Mouse (Mus musculus) intestine, postnatal 0 days (tissue): ENCODE data around the gene Zbtb21. TPM values are rescaled to one million over a fixed set of nuclear protein-coding genes. Genes with fewer than 3 reads are reported as not detected.
"Not testable (repeated sequence)": the region's sequence is repeated elsewhere in the genome, so short reads cannot be mapped to it uniquely, and the experiment has no call there.

Source experiments
- ATAC-seq: fragments of 200-750 bp; cut with Nextera tagmentation; 2 replicates; pipeline ENCODE4 v1.8.0; 2017; ENCODE audit warnings: mild to moderate bottlenecking, moderate TSS enrichment, moderate library complexity
- H3K27ac ChIP-seq: fragments of 300-500 bp; sonication (generic); 2 replicates; pipeline ENCODE4 v1.5.1; 2014; ENCODE audit warnings: mild to moderate bottlenecking, low read depth, low read length, moderate library complexity
- H3K27me3 ChIP-seq: fragments of 300-500 bp; sonication (generic); replicated peaks from 2 replicates; pipeline ENCODE4 v1.6.1; 2014; ENCODE audit warnings: low read length, mixed read lengths; ENCODE audit not compliant: control insufficient read depth, insufficient read depth
- H3K36me3 ChIP-seq: fragments of 300-500 bp; sonication (generic); 2 replicates; pipeline ENCODE4 v1.6.1; 2014; ENCODE audit warnings: mild to moderate bottlenecking, moderate library complexity; ENCODE audit not compliant: control insufficient read depth, insufficient read depth
- H3K4me1 ChIP-seq: fragments of 300-500 bp; sonication (generic); replicated peaks from 2 replicates; pipeline ENCODE4 v1.6.1; 2014; ENCODE audit warnings: antibody characterized with exemption, low read length, mixed read lengths; ENCODE audit not compliant: control insufficient read depth, insufficient read depth
- H3K4me2 ChIP-seq: fragments of 300-500 bp; sonication (generic); replicated peaks from 2 replicates; pipeline ENCODE4 v1.6.1; 2014; ENCODE audit warnings: low read depth, mild to moderate bottlenecking, moderate library complexity
- H3K4me3 ChIP-seq: fragments of 300-500 bp; sonication (generic); 2 replicates; pipeline ENCODE4 v1.5.1; 2014; ENCODE audit warnings: low read depth, low read length
- H3K9ac ChIP-seq: fragments of 300-500 bp; sonication (generic); 2 replicates; pipeline ENCODE4 v1.6.1; 2014; ENCODE audit warnings: mild to moderate bottlenecking, low read depth, low read length
- H3K9me3 ChIP-seq: fragments of 300-500 bp; sonication (generic); 2 replicates; pipeline ENCODE4 v1.6.1; 2016; ENCODE audit warnings: mixed run types; ENCODE audit not compliant: control insufficient read depth
- CTCF ChIP-seq: sonication (generic); IDR thresholded peaks from 2 replicates; pipeline ENCODE4 v1.5.1; 2016; ENCODE audit warnings: low read depth, mild to moderate bottlenecking, control low read depth, antibody characterized with exemption, moderate library complexity
- WGBS: fragments of 180-500 bp; shearing (Covaris S2); extraction: QIAGEN DNeasy Blood & Tissue Kit; methylation state at CpG from one replicate; pipeline ENCODE4 v1.1.7; 2014; 5-methylcytosine and 5-hydroxymethylcytosine counted together
- polyA plus RNA-seq: library from polyadenylated mRNA; unstranded; fragments of >200 nt; fragmentation: Nextera tagmentation; extraction: Ambion mirVana; gene quantifications from 2 replicates; pipeline ENCODE4 v1.2.1, GENCODE M21; 2015

The Zbtb21 gene
- polyA plus RNA-seq, 1 experiment from 2014 or later, result 4.2 TPM

- Histone ChIP-seq H3K9me3 (no peaks in the 10 kb centered on the region), H3K9ac (no peak overlapping the region), H3K4me3 (no peak overlapping the region), H3K4me2 (no peak overlapping the region), H3K27me3 (no peaks in the 10 kb centered on the region), H3K27ac (no peak overlapping the region), H3K4me1 (0 out of 2 replicates have a peak, but pooled peaks cover 3% of the 10 kb centered on the region), H3K36me3 (peaks cover 54% of the 10 kb centered on the region)
- no peak for TF ChIP-seq CTCF
- 91% methylated on average over 4 of the region's 4 CpGs for WGBS
- no peak for ATAC-seq
These were observed 10.1 kb downstream of the Zbtb21 start for GRCm38 (mm10) chr16:97952371-97952770.

- no peaks in the 10 kb centered on the region for H3K27me3 ChIP-seq
- H3K9ac ChIP-seq, result no peak overlapping the region
- no peak overlapping the region for H3K27ac ChIP-seq
- H3K36me3 ChIP-seq, result peaks cover 41% of the 10 kb centered on the region
- ATAC-seq, result no peak
- 0 out of 2 replicates have a peak, but pooled peaks cover 3% of the 10 kb centered on the region for H3K4me1 ChIP-seq
- no peaks in the 10 kb centered on the region for H3K9me3 ChIP-seq
- H3K4me2 ChIP-seq, result no peak overlapping the region
- no peak for TF ChIP-seq CTCF
- H3K4me3 ChIP-seq, result no peak overlapping the region
- 96% methylated on average over 8 of the region's 8 CpGs for WGBS
These were observed 12.4 kb downstream of the Zbtb21 start for GRCm38 (mm10) chr16:97950061-97950460.

- no peak overlapping the region for H3K4me2 ChIP-seq
- H3K27ac ChIP-seq, result no peak overlapping the region
- H3K36me3 ChIP-seq, result peaks cover 39% of the 10 kb centered on the region
- H3K9me3 ChIP-seq, result no peaks in the 10 kb centered on the region
- H3K27me3 ChIP-seq, result no peaks in the 10 kb centered on the region
- WGBS, result 80% methylated on average over 4 of the region's 4 CpGs
- no peak overlapping the region for H3K4me3 ChIP-seq
- ATAC-seq, result no peak
- no peak for TF ChIP-seq CTCF
- H3K4me1 ChIP-seq, result no peaks in the 10 kb centered on the region
- no peak overlapping the region for H3K9ac ChIP-seq
These were observed 13.6 kb downstream of the Zbtb21 start for GRCm38 (mm10) chr16:97948836-97949235.

GRCm38 (mm10) chr16:97946993-97947392 lies 15.4 kb downstream of the Zbtb21 start:
- H3K36me3 ChIP-seq, result peaks cover 28% of the 10 kb centered on the region
- not testable (repeated sequence) for H3K9me3 ChIP-seq, H3K4me1 ChIP-seq, H3K4me3 ChIP-seq, H3K9ac ChIP-seq, H3K27ac ChIP-seq, H3K27me3 ChIP-seq, ATAC-seq, H3K4me2 ChIP-seq
- WGBS, result 84% methylated on average over 2 of the region's 2 CpGs

GRCm38 (mm10) chr16:97941844-97942243 lies 20.6 kb downstream of the Zbtb21 start:
- TF ChIP-seq CTCF, result no peak
- no peak overlapping the region for H3K4me2 ChIP-seq
- H3K4me3 ChIP-seq, result no peak overlapping the region
- ATAC-seq, result no peak
- no peaks in the 10 kb centered on the region for H3K36me3 ChIP-seq
- H3K9me3 ChIP-seq, result no peaks in the 10 kb centered on the region
- H3K27me3 ChIP-seq, result no peaks in the 10 kb centered on the region
- H3K9ac ChIP-seq, result no peak overlapping the region
- no peak overlapping the region for H3K27ac ChIP-seq
- no peaks in the 10 kb centered on the region for H3K4me1 ChIP-seq

GRCm38 (mm10) chr16:97940471-97940973 lies 21.9 kb downstream of the Zbtb21 start:
- Histone ChIP-seq H3K4me1 (no peaks in the 10 kb centered on the region), H3K27ac (no peak overlapping the region), H3K4me3 (no peak overlapping the region), H3K36me3 (no peaks in the 10 kb centered on the region), H3K27me3 (no peaks in the 10 kb centered on the region), H3K4me2 (no peak overlapping the region), H3K9ac (no peak overlapping the region), H3K9me3 (no peaks in the 10 kb centered on the region)
- ATAC-seq, result no peak
- peak; percentile 20; the same call in 1 of the 2 replicates for TF ChIP-seq CTCF
- WGBS, result 87% methylated on average over 3 of the region's 3 CpGs

- no peak overlapping the region for H3K27ac ChIP-seq
- no peak for TF ChIP-seq CTCF
- no peaks in the 10 kb centered on the region for H3K4me1 ChIP-seq
These were observed 26.6 kb downstream of the Zbtb21 start for GRCm38 (mm10) chr16:97935815-97936214.

More at GRCm38 (mm10) chr16:97935815-97936214, 26.6 kb downstream of the Zbtb21 start:
- no peak for ATAC-seq
- H3K4me3 ChIP-seq, result no peak overlapping the region
- no peaks in the 10 kb centered on the region for H3K36me3 ChIP-seq
- no peaks in the 10 kb centered on the region for H3K9me3 ChIP-seq
- no peak overlapping the region for H3K9ac ChIP-seq
- WGBS, result 84% methylated on average over 3 of the region's 3 CpGs
- no peaks in the 10 kb centered on the region for H3K27me3 ChIP-seq
- no peak overlapping the region for H3K4me2 ChIP-seq
